ENCODE assay signal across 9 mouse cellular contexts in genomic region chr10:120707771-120708750, GRCm38 (mm10).
DNase-seq lines count a peak whose midpoint lies in the region; ATAC-seq and TF ChIP-seq lines count a peak whose summit lies in the region.
"Had no signal": no experiment of that assay in that cellular context is flagged by ENCODE, and none has a peak within 500 bp of the region (broad histone marks: within the 10 kb centered on the region; RNA-seq: fewer than 3 reads in every experiment).

No protein-coding gene starts in this region.

- TF ChIP-seq POLR2A in kidney, adult 2 months (IDR thresholded peaks at IDR 0.05; ENCODE audit: low read depth, low read length): no peak

- peak overlapping the region; percentile 13 for H3K27ac ChIP-seq in kidney, postnatal 0 days
- no peak overlapping the region for H3K27ac ChIP-seq in kidney, adult 2 months (ENCODE audit: insufficient read depth, low read depth, low read length)
- peak overlapping the region; percentile 15; the same call in 1 of the 2 replicates for H3K27ac ChIP-seq in embryonic facial prominence, embryonic 14.5 days (replicated peaks; ENCODE audit: low read depth, low read length)
- H3K27ac ChIP-seq in limb, embryonic 10.5 days: peak overlapping the region; percentile 93
- no peak overlapping the region for H3K27ac ChIP-seq in midbrain, embryonic 15.5 days

- no peak overlapping the region for H3K9ac ChIP-seq in kidney, postnatal 0 days (ENCODE audit: low read depth, low read length)
- H3K9ac ChIP-seq in embryonic facial prominence, embryonic 14.5 days (ENCODE audit: low read depth, low read length): peak overlapping the region; percentile 38; the same call in 1 of the 2 replicates
- no peak overlapping the region for H3K9ac ChIP-seq in midbrain, embryonic 15.5 days

- H3K36me3 ChIP-seq in kidney, postnatal 0 days (ENCODE audit: insufficient read depth, low read length): no peaks in the 10 kb centered on the region
- H3K36me3 ChIP-seq in kidney, adult 2 months (ENCODE audit: control insufficient read depth, insufficient read depth, low read length): no peaks in the 10 kb centered on the region
- H3K36me3 ChIP-seq in embryonic facial prominence, embryonic 14.5 days (ENCODE audit: control insufficient read depth, insufficient read depth, low read length): no peaks in the 10 kb centered on the region
- H3K36me3 ChIP-seq in limb, embryonic 10.5 days: no peaks in the 10 kb centered on the region
- H3K36me3 ChIP-seq in midbrain, embryonic 15.5 days (replicated peaks): no peaks in the 10 kb centered on the region

- peak; percentile 50 for ATAC-seq in kidney, postnatal 0 days (replicated peaks; ENCODE audit: low FRiP score, low read depth)
- peak; percentile 62 for ATAC-seq in embryonic facial prominence, embryonic 14.5 days (ENCODE audit: low read depth)
- no peak for ATAC-seq in midbrain, embryonic 15.5 days (replicated peaks)

- H3K4me2 ChIP-seq in kidney, postnatal 0 days (ENCODE audit: low read length): peak overlapping the region; percentile 8; the same call in 1 of the 2 replicates
- peak overlapping the region; percentile 37 for H3K4me2 ChIP-seq in embryonic facial prominence, embryonic 14.5 days (ENCODE audit: low read depth, low read length)
- peak overlapping the region; percentile 23; the same call in 1 of the 2 replicates for H3K4me2 ChIP-seq in midbrain, embryonic 15.5 days

- peaks cover 14% of the 10 kb centered on the region; the same call in 1 of the 2 replicates for H3K4me1 ChIP-seq in kidney, postnatal 0 days (replicated peaks; ENCODE audit: insufficient read depth, low read length)
- no peaks in the 10 kb centered on the region for H3K4me1 ChIP-seq in kidney, adult 2 months (ENCODE audit: control insufficient read depth, insufficient read depth, low read length)
- H3K4me1 ChIP-seq in embryonic facial prominence, embryonic 14.5 days (ENCODE audit: control insufficient read depth, insufficient read depth, low read length): peaks cover 24% of the 10 kb centered on the region
- H3K4me1 ChIP-seq in limb, embryonic 10.5 days: peaks cover 56% of the 10 kb centered on the region
- peaks cover 9% of the 10 kb centered on the region for H3K4me1 ChIP-seq in midbrain, embryonic 15.5 days

- no peak overlapping the region for H3K4me3 ChIP-seq in kidney, postnatal 0 days (replicated peaks; ENCODE audit: low read depth, low read length)
- no peak overlapping the region for H3K4me3 ChIP-seq in kidney, adult 2 months (ENCODE audit: insufficient read depth, low read depth, low read length)
- H3K4me3 ChIP-seq in embryonic facial prominence, embryonic 14.5 days (ENCODE audit: low read depth, low read length): no peak overlapping the region
- peak overlapping the region; percentile 24 for H3K4me3 ChIP-seq in limb, embryonic 10.5 days
- H3K4me3 ChIP-seq in midbrain, embryonic 15.5 days: no peak overlapping the region
- H3K4me3 ChIP-seq: megakaryocyte, embryonic 14.5 days had no signal

- 24% methylated on average over 20 of the region's 20 CpGs for WGBS in kidney, postnatal 0 days
- 62% methylated on average over 20 of the region's 20 CpGs for WGBS in kidney, adult 2 months
- WGBS in embryonic facial prominence, embryonic 14.5 days: 17% methylated on average over 20 of the region's 20 CpGs
- 13% methylated on average over 20 of the region's 20 CpGs for WGBS in limb, embryonic 10.5 days
- WGBS in midbrain, embryonic 15.5 days: 28% methylated on average over 20 of the region's 20 CpGs

- no peaks in the 10 kb centered on the region for H3K27me3 ChIP-seq in kidney, postnatal 0 days (ENCODE audit: insufficient read depth, low read length)
- no peaks in the 10 kb centered on the region for H3K27me3 ChIP-seq in kidney, adult 2 months (replicated peaks; ENCODE audit: control insufficient read depth, insufficient read depth, low read length)
- H3K27me3 ChIP-seq in embryonic facial prominence, embryonic 14.5 days (replicated peaks; ENCODE audit: control insufficient read depth, insufficient read depth, low read length): no peaks in the 10 kb centered on the region
- no peaks in the 10 kb centered on the region for H3K27me3 ChIP-seq in limb, embryonic 10.5 days (ENCODE audit: low read depth, poor library complexity, severe bottlenecking)
- H3K27me3 ChIP-seq in midbrain, embryonic 15.5 days (replicated peaks): no peaks in the 10 kb centered on the region
- H3K27me3 ChIP-seq: megakaryocyte, embryonic 14.5 days had no signal

- no peak for TF ChIP-seq CTCF in kidney, postnatal 0 days (IDR thresholded peaks at IDR 0.05; ENCODE audit: low read depth)
- TF ChIP-seq CTCF in kidney, adult 2 months (conservative IDR thresholded peaks at IDR 0.05; ENCODE audit: insufficient read depth, insufficient read length, low read depth, low read length): no peak

- H3K9me3 ChIP-seq in kidney, postnatal 0 days (replicated peaks; ENCODE audit: low read length): no peaks in the 10 kb centered on the region
- no peaks in the 10 kb centered on the region for H3K9me3 ChIP-seq in embryonic facial prominence, embryonic 14.5 days (ENCODE audit: control insufficient read depth, low read length)
- no peaks in the 10 kb centered on the region for H3K9me3 ChIP-seq in limb, embryonic 10.5 days (replicated peaks)
- H3K9me3 ChIP-seq in midbrain, embryonic 15.5 days: no peaks in the 10 kb centered on the region

- peak; percentile 88 for DNase-seq in kidney, postnatal 0 days (ENCODE audit: low spot score)
- DNase-seq in kidney, adult 2 months: no peak
- peak; percentile 73 for DNase-seq in embryonic facial prominence, embryonic 14.5 days (ENCODE audit: low spot score)
- DNase-seq in limb, embryonic 10.5 days (ENCODE audit: low spot score): peak; percentile 83
- no peak for DNase-seq in cerebellum, adult 9-10 months
- DNase-seq in kidney, adult 11 months: no peak
- no peak for DNase-seq in gastrocnemius, adult 8-10 months (ENCODE audit: low spot score in 2 of 2)

Comparison
In these comparisons a context has a peak if more than half of its experiments do, and no peak if none do; other contexts are left out.
1. DNase-seq: peak in kidney, postnatal 0 days (single experiment), embryonic facial prominence, embryonic 14.5 days (single experiment) and limb, embryonic 10.5 days (single experiment); none in kidney, adult 2 months (single experiment), cerebellum, adult 9-10 months (single experiment), kidney, adult 11 months (single experiment) and gastrocnemius, adult 8-10 months (0 of 2).
2. H3K27ac ChIP-seq: peak in kidney, postnatal 0 days (single experiment), embryonic facial prominence, embryonic 14.5 days (single experiment) and limb, embryonic 10.5 days (single experiment); none in kidney, adult 2 months (single experiment) and midbrain, embryonic 15.5 days (single experiment).
3. Peak in every context shown above with its lines, with median percentiles within 50 percentile points of each other: H3K4me2 ChIP-seq.